Mouse (Mus musculus) B cell, adult (primary cell): ENCODE measurements around the gene Ano10. TPM values are rescaled to one million over a fixed set of nuclear protein-coding genes. Genes with fewer than 3 reads are reported as not detected.

Experiments used
- total RNA-seq: library from RNA; stranded (reverse); gene quantifications from 4 replicates; pipeline ENCODE4 v1.2.4, GENCODE M21; 2023; ENCODE audit not compliant: inconsistent age

Gene Ano10
- total RNA-seq, result 12.4 to 18.7 TPM (median 16.2 TPM) in 4 replicates

GRCm38 (mm10) chr9:122294242-122294881, at the start of gene Ano10:
Gene Ano10 (minus strand): TSS chr9:122294423.

Other genes starting within 250 kb of the Ano10 start
- 62.7 to 78.6 TPM (median 72.3 TPM) in 4 replicates for gene Snrk, start 177.2 kb downstream of the Ano10 start, total RNA-seq
- 21.1 to 26.9 TPM (median 23.6 TPM) in 4 replicates for gene Abhd5, start 57.2 kb upstream of the Ano10 start, total RNA-seq